Comparison of ENCODE assay signal across 14 mouse cellular contexts in genomic region chr10:127531548-127531947, GRCm38 (mm10). TPM values are rescaled to one million over a fixed set of nuclear protein-coding genes. Genes with fewer than 3 reads are reported as not detected.
DNase-seq lines count a peak whose midpoint lies in the region; ATAC-seq lines count a peak whose summit lies in the region.
"Had no signal": no experiment of that assay in that cellular context is flagged by ENCODE, and none has a peak within 500 bp of the region (broad histone marks: within the 10 kb centered on the region; RNA-seq: fewer than 3 reads in every experiment).

No protein-coding gene starts in this region.

- H3K27me3 ChIP-seq in forebrain, embryonic 11.5 days (ENCODE audit: control insufficient read depth, insufficient read depth, low read length) = peaks cover 98% of the 10 kb centered on the region
- H3K27me3 ChIP-seq in hindbrain, embryonic 12.5 days = peaks cover 100% of the 10 kb centered on the region
- peaks cover 100% of the 10 kb centered on the region for H3K27me3 ChIP-seq in midbrain, embryonic 10.5 days (ENCODE audit: low read depth, poor library complexity, severe bottlenecking)
- no peaks in the 10 kb centered on the region for H3K27me3 ChIP-seq in neural tube, embryonic 14.5 days (ENCODE audit: control insufficient read depth, insufficient read depth, low read length)

- no peak for ATAC-seq in forebrain, embryonic 11.5 days (replicated peaks; ENCODE audit: low FRiP score)
- no peak for ATAC-seq in hindbrain, embryonic 12.5 days (ENCODE audit: low FRiP score)
- no peak for ATAC-seq in neural tube, embryonic 14.5 days (ENCODE audit: low read depth)
- ATAC-seq: liver, embryonic 12.5 days had no signal

- DNase-seq in forebrain, embryonic 11.5 days (ENCODE audit: low spot score) = no peak
- DNase-seq in midbrain, embryonic 10.5 days (ENCODE audit: low spot score) = peak; percentile 50
- DNase-seq in gastrocnemius, adult 18-20 months (ENCODE audit: low spot score) = no peak
- no peak for DNase-seq in gastrocnemius, postnatal 4 days (ENCODE audit: low spot score in 2 of 2)
- DNase-seq in liver = no peak
- DNase-seq: adrenal gland, postnatal 36 days; cerebellum, adult 11-12 months; heart, adult 11 months; kidney, adult 9 months; lung, postnatal 14 days; thymus, postnatal 36 days had no signal

- WGBS in forebrain, embryonic 11.5 days = 2% methylated on average over 4 of the region's 4 CpGs
- WGBS in hindbrain, embryonic 12.5 days = 0% methylated on average over 4 of the region's 4 CpGs
- WGBS in midbrain, embryonic 10.5 days = 2% methylated on average over 4 of the region's 4 CpGs
- 0% methylated on average over 4 of the region's 4 CpGs for WGBS in neural tube, embryonic 14.5 days

- H3K4me3 ChIP-seq in forebrain, embryonic 11.5 days (ENCODE audit: low read depth, low read length) = peak overlapping the region; percentile 41; the same call in 1 of the 2 replicates
- H3K4me3 ChIP-seq in hindbrain, embryonic 12.5 days = peak overlapping the region; percentile 57
- peak overlapping the region; percentile 56 for H3K4me3 ChIP-seq in midbrain, embryonic 10.5 days
- peak overlapping the region; percentile 67 for H3K4me3 ChIP-seq in neural tube, embryonic 14.5 days (ENCODE audit: low read depth, low read length)
- H3K4me3 ChIP-seq: liver, embryonic 12.5 days had no signal

- H3K27ac ChIP-seq in forebrain, embryonic 11.5 days (ENCODE audit: low read depth, low read length) = 0 out of 2 replicates have a peak overlapping the region, but pooled peaks have one; percentile 12
- H3K27ac ChIP-seq in hindbrain, embryonic 12.5 days = peak overlapping the region; percentile 88
- peak overlapping the region; percentile 59; the same call in 1 of the 2 replicates for H3K27ac ChIP-seq in midbrain, embryonic 10.5 days (replicated peaks)
- peak overlapping the region; percentile 84 for H3K27ac ChIP-seq in neural tube, embryonic 14.5 days (ENCODE audit: low read depth, low read length)
- H3K27ac ChIP-seq: liver, embryonic 12.5 days had no signal

- H3K9me3 ChIP-seq in forebrain, embryonic 11.5 days (ENCODE audit: control insufficient read depth, low read length) = no peaks in the 10 kb centered on the region
- H3K9me3 ChIP-seq in hindbrain, embryonic 12.5 days (replicated peaks) = no peaks in the 10 kb centered on the region
- H3K9me3 ChIP-seq in midbrain, embryonic 10.5 days (replicated peaks) = no peaks in the 10 kb centered on the region
- no peaks in the 10 kb centered on the region for H3K9me3 ChIP-seq in neural tube, embryonic 14.5 days (ENCODE audit: control insufficient read depth, low read length)
- H3K9me3 ChIP-seq: liver, embryonic 12.5 days had no signal

- peak overlapping the region; percentile 12; the same call in 1 of the 2 replicates for H3K9ac ChIP-seq in forebrain, embryonic 11.5 days (ENCODE audit: low read length)
- peak overlapping the region; percentile 62; the same call in 1 of the 2 replicates for H3K9ac ChIP-seq in hindbrain, embryonic 12.5 days
- peak overlapping the region; percentile 48 for H3K9ac ChIP-seq in neural tube, embryonic 14.5 days (replicated peaks; ENCODE audit: low read depth, low read length)
- H3K9ac ChIP-seq: liver, embryonic 12.5 days had no signal

- H3K4me2 ChIP-seq in forebrain, embryonic 11.5 days (ENCODE audit: low read depth, low read length, severe bottlenecking) = peak overlapping the region; percentile 49; the same call in 1 of the 2 replicates
- peak overlapping the region; percentile 82 for H3K4me2 ChIP-seq in hindbrain, embryonic 12.5 days (replicated peaks)
- H3K4me2 ChIP-seq in neural tube, embryonic 14.5 days (ENCODE audit: low read depth, low read length) = peak overlapping the region; percentile 86
- H3K4me2 ChIP-seq: liver, embryonic 12.5 days had no signal

- H3K36me3 ChIP-seq in forebrain, embryonic 11.5 days (ENCODE audit: control insufficient read depth, insufficient read depth, low read length) = no peaks in the 10 kb centered on the region
- no peaks in the 10 kb centered on the region for H3K36me3 ChIP-seq in hindbrain, embryonic 12.5 days
- no peaks in the 10 kb centered on the region for H3K36me3 ChIP-seq in midbrain, embryonic 10.5 days
- H3K36me3 ChIP-seq in neural tube, embryonic 14.5 days (ENCODE audit: control insufficient read depth, insufficient read depth, low read length) = no peaks in the 10 kb centered on the region
- H3K36me3 ChIP-seq: liver, embryonic 12.5 days had no signal

- H3K4me1 ChIP-seq in forebrain, embryonic 11.5 days (replicated peaks; ENCODE audit: control insufficient read depth, insufficient read depth, low read length) = peaks cover 29% of the 10 kb centered on the region
- H3K4me1 ChIP-seq in hindbrain, embryonic 12.5 days = peaks cover 95% of the 10 kb centered on the region
- H3K4me1 ChIP-seq in midbrain, embryonic 10.5 days = peaks cover 91% of the 10 kb centered on the region
- peaks cover 80% of the 10 kb centered on the region for H3K4me1 ChIP-seq in neural tube, embryonic 14.5 days (ENCODE audit: control insufficient read depth, insufficient read depth, low read length)

RNA-seq across cellular contexts. Expression of gene Nxph4, which starts 2.8 kb away (rescaled TPM):
- 37.6 and 40.4 TPM in 2 replicates for polyA plus RNA-seq in forebrain, embryonic 11.5 days (2014; fragmentation: Nextera tagmentation; extraction: Ambion mirVana)
- 101 and 109 TPM in 2 replicates for polyA plus RNA-seq in hindbrain, embryonic 12.5 days (2016; fragmentation: Nextera tagmentation; extraction: Ambion mirVana)
- 19.4 and 27.2 TPM in 2 replicates for polyA plus RNA-seq in midbrain, embryonic 10.5 days (2016; fragmentation: Nextera tagmentation; extraction: Ambion mirVana)
- 80.1 and 80.4 TPM in 2 replicates for polyA plus RNA-seq in neural tube, embryonic 14.5 days (2014; fragmentation: Nextera tagmentation; extraction: Ambion mirVana)
- total RNA-seq in gastrocnemius, adult 18-20 months (2021) = under 1 TPM; 0.14 to 0.36 TPM
- total RNA-seq in gastrocnemius, postnatal 4 days (2021) = 1 to 10 TPM; 1.9 to 2.2 TPM

RNA-seq across cellular contexts. Expression of gene Shmt2, which starts 9.3 kb away (rescaled TPM):
- polyA plus RNA-seq in forebrain, embryonic 11.5 days (2014; fragmentation: Nextera tagmentation; extraction: Ambion mirVana) = 112 and 123 TPM in 2 replicates
- 67.1 and 67.5 TPM in 2 replicates for polyA plus RNA-seq in hindbrain, embryonic 12.5 days (2016; fragmentation: Nextera tagmentation; extraction: Ambion mirVana)
- 107 and 121 TPM in 2 replicates for polyA plus RNA-seq in midbrain, embryonic 10.5 days (2016; fragmentation: Nextera tagmentation; extraction: Ambion mirVana)
- polyA plus RNA-seq in neural tube, embryonic 14.5 days (2014; fragmentation: Nextera tagmentation; extraction: Ambion mirVana) = 44.9 and 46.8 TPM in 2 replicates
- total RNA-seq in gastrocnemius, adult 18-20 months (2021) = 10 to 100 TPM; 25.8 to 25.9 TPM
- total RNA-seq in gastrocnemius, postnatal 4 days (2021) = 10 to 100 TPM; 34.6 to 34.8 TPM

RNA-seq across cellular contexts. Expression of gene Ndufa4l2, which starts 16.8 kb away (rescaled TPM):
- polyA plus RNA-seq in forebrain, embryonic 11.5 days (2014; fragmentation: Nextera tagmentation; extraction: Ambion mirVana) = 5.9 and 6.1 TPM in 2 replicates
- polyA plus RNA-seq in hindbrain, embryonic 12.5 days (2016; fragmentation: Nextera tagmentation; extraction: Ambion mirVana) = 7.7 and 8.4 TPM in 2 replicates
- 5.2 and 5.8 TPM in 2 replicates for polyA plus RNA-seq in midbrain, embryonic 10.5 days (2016; fragmentation: Nextera tagmentation; extraction: Ambion mirVana)
- 9.7 and 13.5 TPM in 2 replicates for polyA plus RNA-seq in neural tube, embryonic 14.5 days (2014; fragmentation: Nextera tagmentation; extraction: Ambion mirVana)
- 10 to 100 TPM; 10.1 to 13.7 TPM for total RNA-seq in gastrocnemius, adult 18-20 months (2021)
- 10 to 100 TPM; 23.6 to 24.1 TPM for total RNA-seq in gastrocnemius, postnatal 4 days (2021)

RNA-seq across cellular contexts. Expression of gene Stac3, which starts 30.1 kb away (rescaled TPM):
- not detected in 2 replicates for polyA plus RNA-seq in forebrain, embryonic 11.5 days (2014; fragmentation: Nextera tagmentation; extraction: Ambion mirVana)
- 2.2 and 4.8 TPM in 2 replicates for polyA plus RNA-seq in hindbrain, embryonic 12.5 days (2016; fragmentation: Nextera tagmentation; extraction: Ambion mirVana)
- polyA plus RNA-seq in midbrain, embryonic 10.5 days (2016; fragmentation: Nextera tagmentation; extraction: Ambion mirVana) = 0.52 and 0.62 TPM in 2 replicates
- polyA plus RNA-seq in neural tube, embryonic 14.5 days (2014; fragmentation: Nextera tagmentation; extraction: Ambion mirVana) = 0.31 TPM in 1 of 2 replicates, not detected in the other
- 100 to 1,000 TPM; 381 to 402 TPM for total RNA-seq in gastrocnemius, adult 18-20 months (2021)
- total RNA-seq in gastrocnemius, postnatal 4 days (2021) = 100 to 1,000 TPM; 167 to 205 TPM

Comparison
In these comparisons a context has a peak if more than half of its experiments do, and no peak if none do; other contexts are left out.
1. H3K27ac ChIP-seq: peak in every context shown above with its lines; median percentile 88 in hindbrain, embryonic 12.5 days; 84 in neural tube, embryonic 14.5 days; 59 in midbrain, embryonic 10.5 days; 12 in forebrain, embryonic 11.5 days.
2. H3K9ac ChIP-seq: peak in every context shown above with its lines; median percentile 62 in hindbrain, embryonic 12.5 days; 48 in neural tube, embryonic 14.5 days; 12 in forebrain, embryonic 11.5 days.